Mouse (Mus musculus) retina, embryonic 14.5 days (tissue): Measurements from ENCODE around the gene Skint9.
"Not testable (repeated sequence)": the region's sequence is repeated elsewhere in the genome, so short reads cannot be mapped to it uniquely, and the experiment has no call there.

Experiments
- DNase-seq: peaks from one replicate; pipeline ENCODE4 v3.0.0-alpha.2; 2015; ENCODE audit warnings: low spot score

Skint9 gene

GRCm38 (mm10) chr4:112433885-112434284 is at the start of gene Skint9:
Skint9 (minus strand) TSS chr4:112433985.
- no peak for DNase-seq

- no peak for DNase-seq
Observed at GRCm38 (mm10) chr4:112432685-112433084, 1.1 kb downstream of the Skint9 start.

- no peak for DNase-seq
Observed at GRCm38 (mm10) chr4:112432223-112432622, 1.6 kb downstream of the Skint9 start.

- DNase-seq = not testable (repeated sequence)
Observed at GRCm38 (mm10) chr4:112349111-112349510, 84.7 kb downstream of the Skint9 start.
